Mouse (Mus musculus) liver, embryonic 14.5 days (tissue): ENCODE measurements around the gene Mlph.

Experiments
- CTCF ChIP-seq: IDR thresholded peaks from 2 replicates; pipeline ENCODE4 v1.5.1; 2016; ENCODE audit warnings: antibody characterized with exemption, low read depth, control low read depth
- EP300 ChIP-seq: IDR thresholded peaks from 2 replicates; pipeline ENCODE4 v1.6.1; 2016; ENCODE audit warnings: antibody characterized with exemption, low read depth

GRCm38 (mm10) chr1:90968649-90969048 lies 53.8 kb downstream of the Mlph start:
- TF ChIP-seq CTCF (no peak), EP300 (no peak)
